15 mouse cellular contexts compared by ENCODE assay signal in the genomic region with DNA sequence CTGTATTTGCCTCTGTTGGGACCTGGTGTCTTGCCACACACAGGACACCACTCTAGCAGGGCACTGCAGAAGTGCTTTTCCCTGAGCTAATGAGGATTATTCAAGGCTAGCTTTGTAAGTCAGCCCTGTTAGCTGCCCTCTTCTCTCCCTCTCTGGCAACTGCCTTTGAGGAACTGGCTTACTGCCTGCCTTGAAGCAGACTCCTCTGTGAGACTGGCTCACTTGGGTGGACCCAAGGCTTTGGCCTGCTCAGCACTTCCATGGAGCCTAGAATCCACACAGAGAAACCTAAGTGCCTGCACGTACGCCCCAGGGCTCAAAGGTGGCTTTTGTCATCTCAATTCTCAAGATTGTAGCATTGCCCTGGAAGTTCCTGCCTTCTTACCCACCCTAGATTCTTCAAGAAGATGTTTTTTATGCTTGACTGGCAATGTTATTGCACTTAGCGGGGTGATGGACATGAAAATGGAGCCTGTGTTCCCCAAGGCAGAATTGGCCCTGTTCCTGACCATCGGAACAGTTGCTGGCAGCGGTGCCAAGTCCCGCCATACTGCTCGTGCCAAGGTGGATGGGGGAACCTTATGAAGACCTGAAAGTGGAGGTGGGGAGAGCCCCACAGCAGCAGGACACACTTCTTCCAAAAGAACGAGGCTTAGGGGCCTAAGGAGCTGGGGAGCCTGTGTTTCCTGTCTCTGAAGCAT. TPM values are rescaled to one million over a fixed set of nuclear protein-coding genes. Genes with fewer than 3 reads are reported as not detected.
A peak's percentile ranks its signal among the peaks of the same experiment; 100 is the strongest.
DNase-seq lines count a peak whose midpoint lies in the region; ATAC-seq lines count a peak whose summit lies in the region.
"Had no signal": no experiment of that assay in that cellular context is flagged by ENCODE, and none has a peak within 500 bp of the region (broad histone marks: within the 10 kb centered on the region; RNA-seq: fewer than 3 reads in every experiment).

No protein-coding gene starts in this region.

- H3K27ac ChIP-seq in hindbrain, embryonic 15.5 days (replicated peaks): 0 out of 2 replicates have a peak overlapping the region, but pooled peaks have one; percentile 4
- no peak overlapping the region for H3K27ac ChIP-seq in hindbrain, embryonic 16.5 days (ENCODE audit: low read depth, low read length)
- peak overlapping the region; percentile 55 for H3K27ac ChIP-seq in limb, embryonic 15.5 days
- H3K27ac ChIP-seq in limb, embryonic 10.5 days: no peak overlapping the region
- 0 out of 2 replicates have a peak overlapping the region, but pooled peaks have one; percentile 33 for H3K27ac ChIP-seq in forebrain, embryonic 16.5 days (ENCODE audit: low read length)
- H3K27ac ChIP-seq: heart, embryonic 13.5 days; intestine, embryonic 15.5 days; limb, embryonic 12.5 days; midbrain, embryonic 10.5 days had no signal

- ATAC-seq in hindbrain, embryonic 15.5 days (ENCODE audit: low FRiP score, low read depth): no peak
- no peak for ATAC-seq in hindbrain, embryonic 16.5 days
- no peak for ATAC-seq in limb, embryonic 15.5 days (ENCODE audit: insufficient number of reproducible peaks, low FRiP score, low TSS enrichment, low read depth)
- ATAC-seq in forebrain, embryonic 16.5 days: no peak
- ATAC-seq: CD4-positive, CD25-positive, alpha-beta regulatory T cell, adult 4 months; intestine, embryonic 15.5 days had no signal

- peaks cover 52% of the 10 kb centered on the region for H3K36me3 ChIP-seq in hindbrain, embryonic 15.5 days
- H3K36me3 ChIP-seq in hindbrain, embryonic 16.5 days (ENCODE audit: control insufficient read depth, insufficient read depth, low read length): peaks cover 34% of the 10 kb centered on the region
- peaks cover 53% of the 10 kb centered on the region for H3K36me3 ChIP-seq in limb, embryonic 15.5 days
- H3K36me3 ChIP-seq in limb, embryonic 10.5 days: peaks cover 81% of the 10 kb centered on the region
- peaks cover 23% of the 10 kb centered on the region for H3K36me3 ChIP-seq in forebrain, embryonic 16.5 days (ENCODE audit: control insufficient read depth, insufficient read depth)

- no peak overlapping the region for H3K4me3 ChIP-seq in hindbrain, embryonic 15.5 days
- H3K4me3 ChIP-seq in hindbrain, embryonic 16.5 days (ENCODE audit: low read length): no peak overlapping the region
- no peak overlapping the region for H3K4me3 ChIP-seq in limb, embryonic 15.5 days
- no peak overlapping the region for H3K4me3 ChIP-seq in limb, embryonic 10.5 days
- H3K4me3 ChIP-seq in forebrain, embryonic 16.5 days (replicated peaks; ENCODE audit: low read length): no peak overlapping the region
- H3K4me3 ChIP-seq: heart, embryonic 13.5 days; intestine, embryonic 15.5 days; limb, embryonic 12.5 days; midbrain, embryonic 10.5 days had no signal

- no peak overlapping the region for H3K9ac ChIP-seq in hindbrain, embryonic 15.5 days
- H3K9ac ChIP-seq in hindbrain, embryonic 16.5 days (ENCODE audit: low read depth, low read length): no peak overlapping the region
- no peak overlapping the region for H3K9ac ChIP-seq in limb, embryonic 15.5 days
- no peak overlapping the region for H3K9ac ChIP-seq in forebrain, embryonic 16.5 days (replicated peaks; ENCODE audit: low read depth, low read length)
- H3K9ac ChIP-seq: heart, embryonic 13.5 days; intestine, embryonic 15.5 days; limb, embryonic 12.5 days had no signal

- no peaks in the 10 kb centered on the region for H3K27me3 ChIP-seq in hindbrain, embryonic 15.5 days
- H3K27me3 ChIP-seq in hindbrain, embryonic 16.5 days (replicated peaks; ENCODE audit: control insufficient read depth, insufficient read depth, low read length): no peaks in the 10 kb centered on the region
- no peaks in the 10 kb centered on the region for H3K27me3 ChIP-seq in limb, embryonic 15.5 days
- H3K27me3 ChIP-seq in limb, embryonic 10.5 days (ENCODE audit: low read depth, poor library complexity, severe bottlenecking): no peaks in the 10 kb centered on the region
- no peaks in the 10 kb centered on the region for H3K27me3 ChIP-seq in forebrain, embryonic 16.5 days (replicated peaks; ENCODE audit: control insufficient read depth, insufficient read depth, low read length)
- H3K27me3 ChIP-seq: heart, embryonic 13.5 days; intestine, embryonic 15.5 days; limb, embryonic 12.5 days had no signal

- WGBS in hindbrain, embryonic 15.5 days: 81% methylated on average over 8 of the region's 8 CpGs
- WGBS in hindbrain, embryonic 16.5 days: 74% methylated on average over 8 of the region's 8 CpGs
- WGBS in limb, embryonic 15.5 days: 65% methylated on average over 8 of the region's 8 CpGs
- 95% methylated on average over 8 of the region's 8 CpGs for WGBS in limb, embryonic 10.5 days
- WGBS in forebrain, embryonic 16.5 days: 58% methylated on average over 8 of the region's 8 CpGs

- no peak overlapping the region for H3K4me2 ChIP-seq in hindbrain, embryonic 15.5 days
- no peak overlapping the region for H3K4me2 ChIP-seq in hindbrain, embryonic 16.5 days (ENCODE audit: low read length)
- no peak overlapping the region for H3K4me2 ChIP-seq in limb, embryonic 15.5 days
- no peak overlapping the region for H3K4me2 ChIP-seq in forebrain, embryonic 16.5 days (ENCODE audit: low read length)
- H3K4me2 ChIP-seq: heart, embryonic 13.5 days; intestine, embryonic 15.5 days; limb, embryonic 12.5 days had no signal

- no peaks in the 10 kb centered on the region for H3K9me3 ChIP-seq in hindbrain, embryonic 15.5 days
- H3K9me3 ChIP-seq in hindbrain, embryonic 16.5 days (ENCODE audit: control insufficient read depth, low read length): no peaks in the 10 kb centered on the region
- no peaks in the 10 kb centered on the region for H3K9me3 ChIP-seq in limb, embryonic 15.5 days
- H3K9me3 ChIP-seq in limb, embryonic 10.5 days (replicated peaks): no peaks in the 10 kb centered on the region
- H3K9me3 ChIP-seq in forebrain, embryonic 16.5 days (ENCODE audit: control insufficient read depth, low read length): no peaks in the 10 kb centered on the region
- H3K9me3 ChIP-seq: heart, embryonic 13.5 days; intestine, embryonic 15.5 days; limb, embryonic 12.5 days; midbrain, embryonic 10.5 days had no signal

- no peak for DNase-seq in limb, embryonic 10.5 days (ENCODE audit: low spot score)
- peak; percentile 52 for DNase-seq in kidney, postnatal 14 days
- no peak for DNase-seq in urinary bladder, adult 2 months (ENCODE audit: low spot score)
- DNase-seq: adrenal gland, postnatal 25 days; lung, postnatal 36 days; thymus, postnatal 14 days had no signal

- H3K4me1 ChIP-seq in hindbrain, embryonic 15.5 days (replicated peaks): no peaks in the 10 kb centered on the region
- no peaks in the 10 kb centered on the region for H3K4me1 ChIP-seq in hindbrain, embryonic 16.5 days (ENCODE audit: control insufficient read depth, insufficient read depth, low read depth, low read length)
- no peaks in the 10 kb centered on the region for H3K4me1 ChIP-seq in limb, embryonic 15.5 days
- no peaks in the 10 kb centered on the region for H3K4me1 ChIP-seq in limb, embryonic 10.5 days
- peaks cover 8% of the 10 kb centered on the region for H3K4me1 ChIP-seq in forebrain, embryonic 16.5 days (replicated peaks; ENCODE audit: control insufficient read depth, insufficient read depth, low read length)
- H3K4me1 ChIP-seq: intestine, embryonic 15.5 days; limb, embryonic 12.5 days; midbrain, embryonic 10.5 days had no signal

RNA-seq across cellular contexts. Expression of gene Bhlha15, which starts 20.7 kb away (rescaled TPM):
- 0.04 and 0.10 TPM in 2 replicates for polyA plus RNA-seq in hindbrain, embryonic 15.5 days (2015; fragmentation: Nextera tagmentation; extraction: Ambion mirVana)
- 0.07 and 0.09 TPM in 2 replicates for polyA plus RNA-seq in hindbrain, embryonic 16.5 days (2015; fragmentation: Nextera tagmentation; extraction: Ambion mirVana)
- polyA plus RNA-seq in limb, embryonic 15.5 days (2015; fragmentation: Nextera tagmentation; extraction: Ambion mirVana): 0.28 and 0.38 TPM in 2 replicates
- polyA plus RNA-seq in limb, embryonic 10.5 days (2016; fragmentation: Nextera tagmentation; extraction: Ambion mirVana): 0.11 and 0.18 TPM in 2 replicates
- 0.05 and 0.09 TPM in 2 replicates for polyA plus RNA-seq in forebrain, embryonic 16.5 days (2015; fragmentation: Nextera tagmentation; extraction: Ambion mirVana)
- polyA plus RNA-seq in urinary bladder, adult 2 months (2012; rRNA removed): 0.50 TPM in 2 replicates

RNA-seq across cellular contexts. Expression of gene Tecpr1, which starts 54.0 kb away (rescaled TPM):
- polyA plus RNA-seq in hindbrain, embryonic 15.5 days (2015; fragmentation: Nextera tagmentation; extraction: Ambion mirVana): 43.0 and 47.4 TPM in 2 replicates
- polyA plus RNA-seq in hindbrain, embryonic 16.5 days (2015; fragmentation: Nextera tagmentation; extraction: Ambion mirVana): 41.8 and 45.8 TPM in 2 replicates
- polyA plus RNA-seq in limb, embryonic 15.5 days (2015; fragmentation: Nextera tagmentation; extraction: Ambion mirVana): 21.7 and 23.3 TPM in 2 replicates
- polyA plus RNA-seq in limb, embryonic 10.5 days (2016; fragmentation: Nextera tagmentation; extraction: Ambion mirVana): 15.1 and 21.0 TPM in 2 replicates
- polyA plus RNA-seq in forebrain, embryonic 16.5 days (2015; fragmentation: Nextera tagmentation; extraction: Ambion mirVana): 45.6 and 57.4 TPM in 2 replicates
- polyA plus RNA-seq in urinary bladder, adult 2 months (2012; rRNA removed): 35.0 and 35.3 TPM in 2 replicates

Comparison
In these comparisons a context has a peak if more than half of its experiments do, and no peak if none do; other contexts are left out.
1. H3K27ac ChIP-seq: peak in hindbrain, embryonic 15.5 days (single experiment), limb, embryonic 15.5 days (single experiment) and forebrain, embryonic 16.5 days (single experiment); none in hindbrain, embryonic 16.5 days (single experiment) and limb, embryonic 10.5 days (single experiment).